Mouse (Mus musculus): ENCODE measurements at regions not wholly inside any gene's neighbourhood (a gene's known extent, or its start where the extent isn't known, plus 50 kb on each side); places are given as distances from the start of the nearest gene placed in this dataset.

DNA sequence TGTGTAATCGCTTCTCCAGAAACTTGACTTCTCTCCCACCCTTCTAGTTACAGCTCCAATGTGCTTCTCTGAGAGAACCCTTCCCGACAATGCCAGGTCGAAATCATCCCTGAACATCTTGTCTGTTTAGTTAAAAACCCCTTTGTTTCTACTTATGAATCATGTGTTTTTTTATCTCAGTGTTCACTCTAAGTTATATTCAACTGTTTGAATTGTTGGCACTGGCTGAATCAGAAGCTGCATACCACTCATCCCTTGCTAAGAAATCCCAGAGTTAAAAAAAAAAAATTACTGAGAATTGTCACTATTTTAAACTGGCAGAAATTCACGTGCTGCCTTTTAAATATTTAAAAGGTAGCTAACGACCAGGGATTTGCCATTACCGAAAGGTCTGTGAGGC lies 116.3 kb upstream of the Klf6 start:
- WGBS: 90% methylated on average over 6 of the region's 6 CpGs
- no peak for TF ChIP-seq CTCF (IDR thresholded peaks at IDR 0.05; ENCODE audit: extremely low read depth, insufficient read depth, insufficient read length, insufficient replicate concordance)
- TF ChIP-seq POLR2A (IDR thresholded peaks at IDR 0.05; ENCODE audit: low read depth, low read length): no peak
- no peaks in the 10 kb centered on the region for H3K27me3 ChIP-seq (ENCODE audit: control insufficient read depth, insufficient read depth, low read length)

DNA sequence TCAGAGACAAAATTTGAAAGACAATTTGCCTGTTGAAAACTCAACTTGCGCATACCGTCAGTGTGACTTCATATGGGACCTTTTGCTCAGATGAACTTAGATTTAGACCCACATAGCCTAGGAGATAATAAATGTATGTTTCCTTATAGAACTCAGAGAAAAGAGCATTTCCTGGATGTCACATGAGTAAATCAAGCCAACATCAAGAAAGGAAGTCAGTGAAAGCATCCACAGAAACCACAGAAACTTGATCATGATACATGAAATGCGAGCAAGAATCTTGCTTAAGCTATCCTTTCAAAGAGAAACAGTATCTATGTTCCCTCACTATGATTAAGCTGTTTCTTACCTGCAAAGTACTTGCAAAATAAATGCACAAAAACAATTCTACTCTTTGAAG lies 104.1 kb upstream of the Klf6 start:
- no peak overlapping the region for H3K4me3 ChIP-seq (ENCODE audit: extremely low read depth, insufficient read depth, insufficient read length)
- 58% methylated on average over 3 of the region's 3 CpGs for WGBS
- no peaks in the 10 kb centered on the region for H3K4me1 ChIP-seq (ENCODE audit: control insufficient read depth, insufficient read depth, insufficient read length)
- no peaks in the 10 kb centered on the region for H3K36me3 ChIP-seq (ENCODE audit: control insufficient read depth, insufficient read depth, low read length)
- TF ChIP-seq CTCF (IDR thresholded peaks at IDR 0.05; ENCODE audit: extremely low read depth, insufficient read depth, insufficient read length, insufficient replicate concordance) (no peak), POLR2A (IDR thresholded peaks at IDR 0.05; ENCODE audit: low read depth, low read length) (no peak)
- peak in 1 of 2 experiments; percentile 29 for DNase-seq (ENCODE audit: low read depth in 1 of 2, low spot score in 2 of 2)
- H3K27me3 ChIP-seq (ENCODE audit: control insufficient read depth, insufficient read depth, low read length): no peaks in the 10 kb centered on the region
- H3K27ac ChIP-seq (ENCODE audit: insufficient read depth, low read length): no peak overlapping the region

More for the DNA sequence above, 116.3 kb upstream of the Klf6 start:
- Histone ChIP-seq H3K4me1 (ENCODE audit: control insufficient read depth, insufficient read depth, insufficient read length) (no peaks in the 10 kb centered on the region), H3K4me3 (ENCODE audit: extremely low read depth, insufficient read depth, insufficient read length) (no peak overlapping the region), H3K36me3 (ENCODE audit: control insufficient read depth, insufficient read depth, low read length) (no peaks in the 10 kb centered on the region), H3K27ac (ENCODE audit: insufficient read depth, low read length) (no peak overlapping the region)
- DNase-seq (ENCODE audit: low read depth in 1 of 2, low spot score in 2 of 2): no peak

DNA sequence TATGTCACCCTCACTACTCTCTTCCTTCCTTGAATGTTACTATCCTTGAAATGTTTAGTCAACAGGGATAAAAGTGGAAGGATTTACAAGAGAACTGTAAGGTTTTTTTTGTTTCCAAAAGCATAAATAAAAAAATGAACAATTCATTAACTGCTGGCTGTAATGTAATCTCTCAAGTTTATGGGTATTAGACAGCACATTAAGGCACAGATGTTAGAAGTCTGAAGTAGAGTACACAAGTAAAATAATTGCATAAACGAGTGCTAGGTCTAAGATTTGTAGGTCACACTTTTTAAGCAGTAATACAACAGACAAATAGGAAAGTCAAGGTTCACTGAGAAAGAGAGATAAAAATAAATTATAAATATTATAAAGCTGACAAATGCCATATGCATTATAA lies 103.3 kb upstream of the Klf6 start:
- H3K4me3 ChIP-seq (ENCODE audit: extremely low read depth, insufficient read depth, insufficient read length): no peak overlapping the region
- no peak for DNase-seq (ENCODE audit: low read depth in 1 of 2, low spot score in 2 of 2)
- H3K27ac ChIP-seq (ENCODE audit: insufficient read depth, low read length): no peak overlapping the region
- no peaks in the 10 kb centered on the region for H3K4me1 ChIP-seq (ENCODE audit: control insufficient read depth, insufficient read depth, insufficient read length)
- 79% methylated on average over 1 of the region's 1 CpGs for WGBS
- no peaks in the 10 kb centered on the region for H3K27me3 ChIP-seq (ENCODE audit: control insufficient read depth, insufficient read depth, low read length)
- TF ChIP-seq CTCF (IDR thresholded peaks at IDR 0.05; ENCODE audit: extremely low read depth, insufficient read depth, insufficient read length, insufficient replicate concordance): no peak
- no peak for TF ChIP-seq POLR2A (IDR thresholded peaks at IDR 0.05; ENCODE audit: low read depth, low read length)
- H3K36me3 ChIP-seq (ENCODE audit: control insufficient read depth, insufficient read depth, low read length): no peaks in the 10 kb centered on the region

DNA sequence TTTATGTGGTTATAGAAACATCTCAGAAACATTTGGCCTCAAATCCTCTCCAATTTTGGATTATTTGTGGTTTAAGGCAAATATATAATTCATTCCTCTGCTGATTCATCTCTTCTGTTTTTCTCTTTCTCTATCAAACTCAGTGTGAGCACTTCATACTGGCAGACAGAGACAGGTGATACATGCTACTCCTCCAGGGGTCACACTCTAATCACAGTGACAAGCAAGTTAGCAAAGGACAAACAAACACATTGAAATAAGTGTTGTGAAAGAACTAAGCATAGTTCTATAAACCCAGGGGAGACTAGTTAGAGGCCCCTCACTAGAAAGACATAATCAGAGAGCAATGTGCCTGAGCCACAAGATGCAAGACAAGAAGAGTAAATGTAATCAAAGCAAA lies 101.3 kb upstream of the Klf6 start:
- Histone ChIP-seq H3K4me1 (ENCODE audit: control insufficient read depth, insufficient read depth, insufficient read length) (no peaks in the 10 kb centered on the region), H3K36me3 (ENCODE audit: control insufficient read depth, insufficient read depth, low read length) (no peaks in the 10 kb centered on the region), H3K27ac (ENCODE audit: insufficient read depth, low read length) (no peak overlapping the region), H3K27me3 (ENCODE audit: control insufficient read depth, insufficient read depth, low read length) (no peaks in the 10 kb centered on the region), H3K4me3 (ENCODE audit: extremely low read depth, insufficient read depth, insufficient read length) (no peak overlapping the region)
- no peak for TF ChIP-seq CTCF (IDR thresholded peaks at IDR 0.05; ENCODE audit: extremely low read depth, insufficient read depth, insufficient read length, insufficient replicate concordance)
- TF ChIP-seq POLR2A (IDR thresholded peaks at IDR 0.05; ENCODE audit: low read depth, low read length): no peak
- DNase-seq (ENCODE audit: low read depth in 1 of 2, low spot score in 2 of 2): no peak

DNA sequence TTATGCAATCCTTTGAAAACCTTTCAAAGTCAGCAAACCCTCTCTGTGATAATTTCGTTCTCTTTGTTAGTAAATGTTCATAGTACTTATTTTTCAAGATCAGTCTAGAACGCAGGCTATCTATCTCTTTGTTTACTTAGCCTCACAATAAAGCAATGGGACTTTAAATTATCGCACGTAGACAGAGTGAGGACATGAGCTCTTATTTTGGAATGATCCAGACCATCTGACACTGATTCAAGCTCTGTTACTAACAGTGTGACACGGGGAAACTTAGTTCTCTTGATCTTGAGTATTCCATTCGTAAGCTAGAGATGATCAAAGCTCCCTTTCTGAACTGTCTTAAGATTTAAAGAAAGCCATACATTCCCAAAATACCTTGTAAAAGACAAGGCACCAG lies 94.9 kb upstream of the Klf6 start:
- TF ChIP-seq CTCF (IDR thresholded peaks at IDR 0.05; ENCODE audit: extremely low read depth, insufficient read depth, insufficient read length, insufficient replicate concordance) (no peak), POLR2A (IDR thresholded peaks at IDR 0.05; ENCODE audit: low read depth, low read length) (no peak)
- Histone ChIP-seq H3K27ac (ENCODE audit: insufficient read depth, low read length) (no peak overlapping the region), H3K4me3 (ENCODE audit: extremely low read depth, insufficient read depth, insufficient read length) (no peak overlapping the region), H3K36me3 (ENCODE audit: control insufficient read depth, insufficient read depth, low read length) (no peaks in the 10 kb centered on the region), H3K4me1 (ENCODE audit: control insufficient read depth, insufficient read depth, insufficient read length) (no peaks in the 10 kb centered on the region), H3K27me3 (ENCODE audit: control insufficient read depth, insufficient read depth, low read length) (no peaks in the 10 kb centered on the region)
- WGBS: 91% methylated on average over 6 of the region's 6 CpGs
- DNase-seq (ENCODE audit: low read depth in 1 of 2, low spot score in 2 of 2): no peak

DNA sequence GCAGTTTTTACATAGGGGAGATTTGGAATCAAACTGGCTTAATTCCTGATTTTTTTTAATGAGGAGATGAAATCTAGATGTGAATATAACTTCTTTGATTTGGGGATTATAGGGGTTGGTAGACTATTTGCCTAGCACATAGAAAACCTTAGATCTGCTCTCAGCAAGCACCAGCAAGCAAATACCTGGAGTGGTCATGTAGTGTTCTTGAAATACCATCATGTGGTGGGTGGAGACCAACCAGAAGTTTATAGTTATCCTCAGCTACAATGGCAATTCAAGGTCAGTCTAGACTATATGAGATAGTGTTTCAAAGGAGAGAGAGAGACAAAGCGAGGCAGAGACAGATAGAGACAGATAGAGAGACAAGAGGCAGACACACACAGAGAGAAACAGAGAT lies 94.1 kb upstream of the Klf6 start:
- H3K4me1 ChIP-seq (ENCODE audit: control insufficient read depth, insufficient read depth, insufficient read length): no peaks in the 10 kb centered on the region
- no peaks in the 10 kb centered on the region for H3K27me3 ChIP-seq (ENCODE audit: control insufficient read depth, insufficient read depth, low read length)
- no peaks in the 10 kb centered on the region for H3K36me3 ChIP-seq (ENCODE audit: control insufficient read depth, insufficient read depth, low read length)
- no peak overlapping the region for H3K4me3 ChIP-seq (ENCODE audit: extremely low read depth, insufficient read depth, insufficient read length)
- no peak for TF ChIP-seq POLR2A (IDR thresholded peaks at IDR 0.05; ENCODE audit: low read depth, low read length)
- no peak for TF ChIP-seq CTCF (IDR thresholded peaks at IDR 0.05; ENCODE audit: extremely low read depth, insufficient read depth, insufficient read length, insufficient replicate concordance)
- WGBS: 87% methylated on average over 1 of the region's 1 CpGs
- no peak overlapping the region for H3K27ac ChIP-seq (ENCODE audit: insufficient read depth, low read length)
- no peak for DNase-seq (ENCODE audit: low read depth in 1 of 2, low spot score in 2 of 2)

DNA sequence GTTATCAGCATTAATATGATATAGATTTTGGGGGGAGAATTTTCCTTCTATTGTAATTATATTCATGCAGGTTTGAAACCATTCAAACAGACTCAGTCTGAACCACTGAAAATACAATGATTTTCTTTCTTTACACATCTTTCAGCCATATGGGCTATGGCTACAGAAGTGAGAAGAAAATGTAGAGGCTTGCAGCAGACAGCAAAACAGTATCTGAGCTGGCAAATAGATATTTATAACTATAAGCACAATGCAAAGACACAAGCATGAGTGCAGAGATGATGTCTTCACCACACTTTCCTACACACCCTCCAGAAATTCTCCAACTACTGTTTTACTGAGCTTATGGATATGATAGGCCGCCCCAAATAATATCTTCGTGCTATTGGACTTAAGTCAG lies 92.6 kb upstream of the Klf6 start:
- Histone ChIP-seq H3K36me3 (ENCODE audit: control insufficient read depth, insufficient read depth, low read length) (no peaks in the 10 kb centered on the region), H3K4me1 (ENCODE audit: control insufficient read depth, insufficient read depth, insufficient read length) (no peaks in the 10 kb centered on the region), H3K27me3 (ENCODE audit: control insufficient read depth, insufficient read depth, low read length) (no peaks in the 10 kb centered on the region), H3K4me3 (ENCODE audit: extremely low read depth, insufficient read depth, insufficient read length) (no peak overlapping the region), H3K27ac (ENCODE audit: insufficient read depth, low read length) (no peak overlapping the region)
- DNase-seq (ENCODE audit: low read depth in 1 of 2, low spot score in 2 of 2): no peak
- 90% methylated on average over 2 of the region's 2 CpGs for WGBS
- no peak for TF ChIP-seq CTCF (IDR thresholded peaks at IDR 0.05; ENCODE audit: extremely low read depth, insufficient read depth, insufficient read length, insufficient replicate concordance)
- TF ChIP-seq POLR2A (IDR thresholded peaks at IDR 0.05; ENCODE audit: low read depth, low read length): no peak
